Mouse (Mus musculus) heart, adult 2 months (tissue): ENCODE data around the gene Wdr20.

Experiments
- CTCF ChIP-seq: fragments of 200-600 bp; IDR thresholded peaks from 2 replicates; pipeline ENCODE4 v1.8.1; 2022; ENCODE audit warnings: antibody characterized with exemption, mild to moderate bottlenecking, moderate library complexity
- EP300 ChIP-seq: fragments of 200-500 bp; IDR thresholded peaks from 2 replicates; pipeline ENCODE4 v1.6.1; 2011; ENCODE audit warnings: low read depth, low read length, control low read depth; ENCODE audit not compliant: insufficient read depth
- POLR2A ChIP-seq: fragments of 200-500 bp; IDR thresholded peaks from 2 replicates; pipeline ENCODE4 v1.6.1; 2011; ENCODE audit warnings: mild to moderate bottlenecking, low read depth, low read length, control low read depth; ENCODE audit not compliant: insufficient read depth

DNA sequence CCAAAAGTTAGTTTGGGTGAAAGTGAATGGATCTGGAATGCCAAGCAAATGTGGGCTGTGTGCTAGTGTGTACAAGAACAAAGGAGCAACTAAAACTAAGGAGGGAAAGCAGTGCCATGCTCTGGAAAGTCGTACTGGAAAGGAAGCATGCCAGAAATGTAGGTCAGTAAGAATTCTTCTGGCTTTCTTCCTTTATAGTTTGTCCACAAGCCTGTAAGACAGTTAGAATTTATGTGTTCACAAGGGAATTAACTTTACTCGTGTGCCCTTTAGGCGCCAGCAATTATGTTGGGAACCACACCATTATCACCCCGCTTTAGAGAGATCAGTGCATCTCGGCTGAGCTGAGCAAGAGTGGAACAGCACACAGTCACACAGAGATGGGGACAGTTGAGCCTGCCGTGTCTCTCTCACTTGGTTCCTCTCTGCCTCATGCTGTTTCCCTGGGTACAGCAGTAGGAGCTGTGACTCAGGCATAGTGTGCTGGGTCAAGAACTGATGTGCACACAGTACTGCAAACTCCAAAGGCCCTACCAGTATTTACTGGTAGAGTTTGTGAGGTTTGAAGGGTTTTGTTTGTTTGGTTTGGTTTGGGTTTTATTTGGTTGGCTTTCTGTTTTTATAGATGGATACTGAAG lies 32.0 kb downstream of the Wdr20 start:
- TF ChIP-seq EP300, result no peak
- no peak for TF ChIP-seq CTCF
- TF ChIP-seq POLR2A, result no peak
